Mouse (Mus musculus) kidney, adult 9 months (tissue): ENCODE measurements around the gene Cdc14b.
A peak's percentile ranks its signal among the peaks of the same experiment; 100 is the strongest.
"Not testable (repeated sequence)": the region's sequence is repeated elsewhere in the genome, so short reads cannot be mapped to it uniquely, and the experiment has no call there.

Source experiments
- DNase-seq: peaks from one replicate; pipeline ENCODE4 v3.0.0; 2022

Cdc14b gene

GRCm38 (mm10) chr13:64273352-64273751 lies 1.7 kb downstream of the Cdc14b start:
- no peak for DNase-seq

GRCm38 (mm10) chr13:64268384-64268783 lies 6.7 kb downstream of the Cdc14b start:
- DNase-seq, result no peak

- no peak for DNase-seq
These were observed 7.9 kb downstream of the Cdc14b start for GRCm38 (mm10) chr13:64267151-64267550.

DNA sequence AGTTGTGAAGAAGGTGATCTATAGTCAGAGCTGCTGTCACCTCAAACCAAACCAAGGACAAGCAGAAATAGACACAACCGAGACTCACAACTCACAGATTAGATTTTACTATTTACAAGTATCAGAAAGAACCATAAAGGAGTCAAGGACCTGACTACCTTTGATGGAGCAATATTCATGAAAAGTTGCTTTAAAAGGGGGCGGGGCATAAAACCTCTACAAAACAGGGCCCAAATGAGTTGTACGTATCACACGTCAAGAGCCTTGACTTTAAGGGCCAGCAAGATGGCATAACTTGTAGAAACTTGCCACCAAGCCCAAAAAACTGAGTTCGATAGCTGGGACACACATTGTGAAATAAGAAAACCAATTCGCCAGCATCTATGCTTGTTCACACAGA lies 10.5 kb downstream of the Cdc14b start:
- no peak for DNase-seq

DNA sequence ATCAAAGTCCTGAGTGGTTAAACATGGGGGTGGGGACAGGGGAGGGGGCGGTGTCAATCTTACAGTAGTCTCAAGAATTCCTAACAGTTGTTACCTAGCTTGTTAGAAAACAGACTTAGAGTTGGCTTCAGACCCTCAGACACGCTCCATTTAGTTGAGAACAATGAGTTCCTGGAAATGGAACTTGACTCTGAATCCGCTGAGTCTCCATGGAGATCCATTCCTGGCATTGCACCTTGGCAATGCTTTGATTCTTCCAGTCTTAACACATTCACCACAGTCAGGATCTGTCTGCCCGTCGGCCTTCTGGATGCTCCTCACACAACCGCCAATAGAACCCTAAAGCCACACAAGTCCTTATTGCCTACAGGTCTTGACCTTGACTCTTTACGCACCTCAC lies 15.2 kb downstream of the Cdc14b start:
- no peak for DNase-seq

GRCm38 (mm10) chr13:64258516-64258821 lies 16.6 kb downstream of the Cdc14b start:
- no peak for DNase-seq

GRCm38 (mm10) chr13:64257814-64258515 lies 17.1 kb downstream of the Cdc14b start:
- DNase-seq, result no peak

DNA sequence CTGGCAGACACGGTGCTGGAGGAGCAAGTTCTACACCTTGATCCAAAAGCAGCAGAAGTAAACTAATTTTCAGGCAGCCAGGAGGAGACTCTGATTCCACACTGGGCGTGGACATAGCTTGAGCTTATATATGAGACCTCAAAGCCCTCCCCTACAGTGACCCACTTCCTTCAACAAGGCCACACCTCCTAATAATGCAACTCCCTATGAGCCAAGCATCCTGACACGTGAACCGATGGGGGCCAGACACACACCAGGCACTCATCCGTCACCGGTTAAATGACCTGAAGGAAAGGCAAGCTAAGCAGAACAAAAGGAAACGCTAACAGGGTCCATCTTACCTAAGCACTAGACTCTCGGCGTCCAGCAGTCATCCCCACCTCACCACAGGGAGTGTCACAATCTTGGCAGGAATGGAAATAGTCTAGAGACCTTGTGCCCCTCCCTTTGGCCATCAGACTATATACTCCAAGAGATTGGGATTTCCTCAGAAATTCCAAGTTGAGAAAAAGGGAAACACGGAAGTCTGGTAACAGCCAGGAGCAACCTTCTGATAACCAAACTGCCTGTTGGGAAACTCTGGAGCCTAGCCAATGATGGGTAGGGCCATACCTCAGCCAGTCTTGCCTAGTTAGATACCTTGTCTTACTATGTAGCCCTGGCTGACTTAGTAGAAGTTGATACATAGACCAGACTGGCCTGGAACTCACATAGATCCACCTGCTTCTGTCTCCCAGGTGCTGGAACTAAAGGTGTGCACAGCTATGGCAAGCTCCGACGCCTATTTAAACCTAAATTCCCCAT lies 17.9 kb downstream of the Cdc14b start:
- DNase-seq, result no peak

DNA sequence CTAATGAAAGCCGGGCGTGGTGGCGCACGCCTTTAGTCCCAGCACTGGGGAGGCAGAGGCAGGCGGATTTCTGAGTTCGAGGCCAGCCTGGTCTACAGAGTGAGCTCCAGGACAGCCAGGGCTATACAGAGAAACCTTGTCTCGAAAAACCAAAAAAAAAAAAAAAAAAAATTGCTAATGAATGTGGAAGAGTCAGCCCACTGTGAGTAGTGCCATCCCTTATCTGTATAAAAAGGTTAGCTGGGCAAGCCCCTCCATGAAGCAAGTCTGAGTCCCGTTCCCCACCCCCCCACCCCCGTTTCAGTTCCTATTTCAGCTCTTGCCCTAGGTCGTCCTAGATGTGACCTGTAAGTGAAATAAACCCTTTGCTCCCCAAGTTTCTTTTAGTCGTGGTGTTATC lies 20.9 kb downstream of the Cdc14b start:
- DNase-seq, result not testable (repeated sequence)

- no peak for DNase-seq
These were observed 21.4 kb downstream of the Cdc14b start for GRCm38 (mm10) chr13:64253697-64254096.

DNA sequence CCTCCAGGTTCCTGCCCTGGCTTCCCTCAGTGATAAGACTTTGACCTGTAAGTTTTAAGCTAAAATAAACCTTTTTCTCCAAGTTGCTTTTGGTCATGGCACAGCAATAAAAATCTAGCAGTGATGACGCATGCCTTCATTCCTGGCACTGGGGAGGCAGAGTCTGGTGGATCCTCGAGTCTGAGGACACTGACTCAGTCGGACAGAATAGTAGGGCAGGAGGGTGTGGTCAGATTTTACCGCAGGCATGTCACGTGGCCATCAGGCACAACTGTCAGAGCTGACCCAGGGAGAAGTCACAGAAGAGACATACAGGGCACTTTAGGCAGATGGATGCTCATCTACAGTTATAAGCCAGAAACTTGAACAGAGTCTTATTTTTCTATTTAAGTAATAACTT lies 22.9 kb downstream of the Cdc14b start:
- no peak for DNase-seq

DNA sequence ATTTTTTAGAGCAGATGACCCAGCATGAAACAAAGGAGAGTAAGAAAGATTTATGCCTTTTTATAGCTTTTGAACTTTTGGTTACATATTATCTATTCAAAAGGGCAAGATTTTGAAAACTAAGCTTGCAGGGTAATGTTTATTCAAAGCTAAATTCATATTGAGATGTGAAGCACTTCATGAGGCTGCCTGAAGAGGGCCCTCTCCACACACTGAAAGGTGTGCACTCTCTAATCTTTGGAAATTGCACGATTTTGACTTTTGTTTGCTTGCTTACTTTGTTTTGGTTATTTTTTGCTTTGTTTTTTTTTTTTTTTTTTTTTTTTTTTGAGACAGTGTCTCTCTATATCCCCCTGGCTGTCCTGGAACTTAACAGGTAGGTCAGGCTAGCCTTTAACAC lies 24.7 kb downstream of the Cdc14b start:
- DNase-seq, result peak; percentile 79

- DNase-seq, result peak; percentile 95
These were observed 26.1 kb downstream of the Cdc14b start for GRCm38 (mm10) chr13:64248775-64249524.

GRCm38 (mm10) chr13:64248161-64248774 lies 26.8 kb downstream of the Cdc14b start:
- peak; percentile 87 for DNase-seq

DNA sequence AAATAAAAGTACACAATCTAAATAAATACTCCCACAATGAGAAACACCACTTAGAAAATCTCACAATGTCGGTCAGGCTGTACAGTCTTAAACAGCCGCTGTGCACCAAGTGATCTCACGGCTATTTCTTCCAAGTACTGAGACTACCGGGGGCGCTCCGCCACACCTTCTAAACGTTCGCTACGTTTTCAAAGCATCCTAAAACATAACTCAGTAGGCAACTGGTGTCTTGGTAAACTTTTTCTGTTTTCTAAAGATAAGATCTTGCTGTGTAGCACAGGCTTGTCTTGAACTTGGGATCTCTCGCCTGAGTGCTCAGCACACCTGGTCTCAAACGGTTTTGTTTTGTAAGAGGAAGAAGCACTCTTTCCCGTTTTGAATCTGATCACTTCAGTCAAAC lies 29.0 kb downstream of the Cdc14b start:
- no peak for DNase-seq

GRCm38 (mm10) chr13:64244685-64245261 lies 30.3 kb downstream of the Cdc14b start:
- no peak for DNase-seq

GRCm38 (mm10) chr13:64242721-64243120 lies 32.4 kb downstream of the Cdc14b start:
- DNase-seq, result no peak

GRCm38 (mm10) chr13:64240626-64241025 lies 34.5 kb downstream of the Cdc14b start:
- DNase-seq, result no peak

GRCm38 (mm10) chr13:64237681-64238157 lies 37.4 kb downstream of the Cdc14b start:
- peak; percentile 74 for DNase-seq

GRCm38 (mm10) chr13:64237000-64237680 lies 38.0 kb downstream of the Cdc14b start:
- peak; percentile 36 for DNase-seq

- no peak for DNase-seq
These were observed 39.3 kb downstream of the Cdc14b start for GRCm38 (mm10) chr13:64235777-64236176.

GRCm38 (mm10) chr13:64235062-64235715 lies 39.9 kb downstream of the Cdc14b start:
- no peak for DNase-seq
